Mouse (Mus musculus) heart, embryonic 14.5 days (tissue): ENCODE results near the gene Gnl2. TPM values are rescaled to one million over a fixed set of nuclear protein-coding genes. Genes with fewer than 3 reads are reported as not detected.

ENCODE experiments used
- ATAC-seq: fragments of 200-750 bp; cut with Nextera tagmentation; 2 replicates; pipeline ENCODE4 v1.8.0; 2017; ENCODE audit warnings: low read depth, moderate TSS enrichment; ENCODE audit not compliant: insufficient number of reproducible peaks, insufficient read depth, low FRiP score
- H3K27ac ChIP-seq, 2 experiments: fragments of 200-500 bp in 1 of 2; fragments of 300-500 bp in 1 of 2; sonication (generic) in 1 of 2; replicated peaks in 1 of 2; 2 replicates each; pipeline ENCODE4 v1.5.1; 2012 to 2014; ENCODE audit warnings: low read depth in 2 of 2, low read length in 2 of 2, control low read depth in 1 of 2, mild to moderate bottlenecking in 1 of 2, mixed read lengths in 1 of 2; ENCODE audit not compliant: control insufficient read depth in 1 of 2, insufficient read depth in 1 of 2
- H3K27me3 ChIP-seq: fragments of 300-500 bp; sonication (generic); 2 replicates; pipeline ENCODE4 v1.6.1; 2014; ENCODE audit warnings: mild to moderate bottlenecking, low read length, control low read depth; ENCODE audit not compliant: control insufficient read depth, insufficient read depth
- H3K36me3 ChIP-seq: fragments of 300-500 bp; sonication (generic); 2 replicates; pipeline ENCODE4 v1.6.1; 2014; ENCODE audit warnings: mild to moderate bottlenecking, control low read depth, low read length, mixed read lengths; ENCODE audit not compliant: control insufficient read depth, insufficient read depth
- H3K4me1 ChIP-seq, 2 experiments: fragments of 200-500 bp in 1 of 2; fragments of 300-500 bp in 1 of 2; sonication (generic) in 1 of 2; 2 replicates each; pipeline ENCODE4 v1.6.1; 2012 to 2014; ENCODE audit warnings: low read length in 2 of 2, control low read depth in 1 of 2, mixed read lengths in 1 of 2; ENCODE audit not compliant: control insufficient read depth in 2 of 2, insufficient read depth in 2 of 2
- H3K4me2 ChIP-seq: fragments of 300-500 bp; sonication (generic); 2 replicates; pipeline ENCODE4 v1.6.1; 2014; ENCODE audit warnings: mild to moderate bottlenecking, low read length
- H3K4me3 ChIP-seq, 2 experiments: fragments of 200-500 bp in 1 of 2; fragments of 300-500 bp in 1 of 2; sonication (generic) in 1 of 2; 2 replicates each; pipeline ENCODE4 v1.5.1; 2012 to 2014; ENCODE audit warnings: low read length in 2 of 2, mild to moderate bottlenecking in 2 of 2, control low read depth in 1 of 2, low read depth in 1 of 2, moderate library complexity in 1 of 2; ENCODE audit not compliant: control insufficient read depth in 1 of 2, insufficient read depth in 1 of 2
- H3K9ac ChIP-seq: fragments of 300-500 bp; sonication (generic); 2 replicates; pipeline ENCODE4 v1.6.1; 2014; ENCODE audit warnings: mild to moderate bottlenecking, low read length
- H3K9me3 ChIP-seq: fragments of 300-500 bp; sonication (generic); 2 replicates; pipeline ENCODE4 v1.6.1; 2016; ENCODE audit warnings: low read length, control low read depth; ENCODE audit not compliant: control insufficient read depth
- WGBS: fragments of 180-500 bp; shearing (Covaris S2); extraction: QIAGEN DNeasy Blood & Tissue Kit; methylation state at CpG from one replicate; pipeline ENCODE4 v1.1.7; 2014; 5-methylcytosine and 5-hydroxymethylcytosine counted together
- polyA plus RNA-seq: library from polyadenylated mRNA; unstranded; fragments of >200 nt; fragmentation: Nextera tagmentation; extraction: Ambion mirVana; gene quantifications from 2 replicates; pipeline ENCODE4 v1.2.1, GENCODE M21; 2014

The Gnl2 gene
- polyA plus RNA-seq, 1 experiment from 2014 or later: 58.5 TPM

- Histone ChIP-seq H3K9me3 (no peaks in the 10 kb centered on the region), H3K4me3 (no peak overlapping the region), H3K36me3 (no peaks in the 10 kb centered on the region), H3K27me3 (peaks cover 52% of the 10 kb centered on the region), H3K4me2 (no peak overlapping the region), H3K4me1 (no peaks in the 10 kb centered on the region; a peak in 1 of 4 replicates), H3K9ac (no peak overlapping the region), H3K27ac (no peak overlapping the region)
- 35% methylated on average over 12 of the region's 12 CpGs for WGBS
- no peak for ATAC-seq
These were observed 11.5 kb upstream of the Gnl2 start for GRCm38 (mm10) chr4:125004886-125005285.

- H3K9me3 ChIP-seq: no peaks in the 10 kb centered on the region
- no peaks in the 10 kb centered on the region for H3K36me3 ChIP-seq
- no peak overlapping the region for H3K9ac ChIP-seq
- no peaks in the 10 kb centered on the region; a peak in 1 of 4 replicates for H3K4me1 ChIP-seq
- no peak overlapping the region for H3K27ac ChIP-seq
- peaks cover 52% of the 10 kb centered on the region for H3K27me3 ChIP-seq
- WGBS: 47% methylated on average over 15 of the region's 15 CpGs
- no peak overlapping the region for H3K4me2 ChIP-seq
- no peak overlapping the region for H3K4me3 ChIP-seq
- ATAC-seq: no peak
These were observed 8.9 kb upstream of the Gnl2 start for GRCm38 (mm10) chr4:125007460-125007859.

GRCm38 (mm10) chr4:125008220-125008619, 8.2 kb upstream of the Gnl2 start:
- whole genome bisulfite sequencing: 59% methylated on average over 6 of the region's 6 CpGs
- H3K27me3 ChIP-seq: peaks cover 52% of the 10 kb centered on the region

GRCm38 (mm10) chr4:125008712-125009111, 7.7 kb upstream of the Gnl2 start:
- Histone ChIP-seq H3K27me3 (peaks cover 52% of the 10 kb centered on the region), H3K4me1 (no peaks in the 10 kb centered on the region; a peak in 1 of 4 replicates), H3K36me3 (no peaks in the 10 kb centered on the region), H3K27ac (no peak overlapping the region), H3K9ac (no peak overlapping the region), H3K9me3 (no peaks in the 10 kb centered on the region), H3K4me2 (no peak overlapping the region), H3K4me3 (no peak overlapping the region)
- 66% methylated on average over 8 of the region's 8 CpGs for WGBS
- ATAC-seq: no peak

More at GRCm38 (mm10) chr4:125008220-125008619, 8.2 kb upstream of the Gnl2 start:
- Histone ChIP-seq H3K4me2 (no peak overlapping the region), H3K36me3 (no peaks in the 10 kb centered on the region), H3K9me3 (no peaks in the 10 kb centered on the region), H3K9ac (no peak overlapping the region), H3K4me3 (no peak overlapping the region), H3K4me1 (no peaks in the 10 kb centered on the region; a peak in 1 of 4 replicates), H3K27ac (no peak overlapping the region)
- ATAC-seq: no peak

GRCm38 (mm10) chr4:125017431-125017830, 1.0 kb downstream of the Gnl2 start:
- no peak for ATAC-seq
- Histone ChIP-seq H3K9ac (no peak overlapping the region), H3K4me2 (no peak overlapping the region), H3K36me3 (no peaks in the 10 kb centered on the region), H3K4me3 (no peak overlapping the region), H3K9me3 (no peaks in the 10 kb centered on the region), H3K4me1 (no peaks in the 10 kb centered on the region), H3K27me3 (peaks cover 4% of the 10 kb centered on the region), H3K27ac (no peak overlapping the region)
- 59% methylated on average over 11 of the region's 11 CpGs for WGBS

- 35% methylated on average over 11 of the region's 11 CpGs for WGBS
- no peaks in the 10 kb centered on the region for H3K4me1 ChIP-seq
- no peak for ATAC-seq
- H3K27ac ChIP-seq: no peak overlapping the region
- H3K27me3 ChIP-seq: peaks cover 6% of the 10 kb centered on the region
- no peak overlapping the region for H3K4me2 ChIP-seq
- H3K9me3 ChIP-seq: no peaks in the 10 kb centered on the region
- no peak overlapping the region for H3K9ac ChIP-seq
- no peaks in the 10 kb centered on the region for H3K36me3 ChIP-seq
- no peak overlapping the region for H3K4me3 ChIP-seq
These were observed 4.6 kb downstream of the Gnl2 start for GRCm38 (mm10) chr4:125020780-125021538.

GRCm38 (mm10) chr4:125029891-125030614, 13.7 kb downstream of the Gnl2 start:
- under 1% methylated on average over 50 of the region's 50 CpGs for WGBS
- Histone ChIP-seq H3K27me3 (peaks cover 8% of the 10 kb centered on the region; the same call in 1 of the 2 replicates), H3K9me3 (no peaks in the 10 kb centered on the region), H3K27ac (peak overlapping the region; percentile 42 to 59; a peak in 2 of 4 replicates), H3K4me1 (peaks cover 0 to 10% of the 10 kb centered on the region in 2 experiments; a peak in 2 of 4 replicates), H3K9ac (peak overlapping the region; percentile 88), H3K4me3 (peak overlapping the region; percentile 72 to 80), H3K36me3 (peaks cover 14% of the 10 kb centered on the region), H3K4me2 (peak overlapping the region; percentile 96)
- ATAC-seq: peak; percentile 94
